Mouse (Mus musculus): ENCODE results near the gene Jak1.
"Not testable (repeated sequence)": the region's sequence is repeated elsewhere in the genome, so short reads cannot be mapped to it uniquely, and the experiment has no call there.

Jak1 gene

DNA sequence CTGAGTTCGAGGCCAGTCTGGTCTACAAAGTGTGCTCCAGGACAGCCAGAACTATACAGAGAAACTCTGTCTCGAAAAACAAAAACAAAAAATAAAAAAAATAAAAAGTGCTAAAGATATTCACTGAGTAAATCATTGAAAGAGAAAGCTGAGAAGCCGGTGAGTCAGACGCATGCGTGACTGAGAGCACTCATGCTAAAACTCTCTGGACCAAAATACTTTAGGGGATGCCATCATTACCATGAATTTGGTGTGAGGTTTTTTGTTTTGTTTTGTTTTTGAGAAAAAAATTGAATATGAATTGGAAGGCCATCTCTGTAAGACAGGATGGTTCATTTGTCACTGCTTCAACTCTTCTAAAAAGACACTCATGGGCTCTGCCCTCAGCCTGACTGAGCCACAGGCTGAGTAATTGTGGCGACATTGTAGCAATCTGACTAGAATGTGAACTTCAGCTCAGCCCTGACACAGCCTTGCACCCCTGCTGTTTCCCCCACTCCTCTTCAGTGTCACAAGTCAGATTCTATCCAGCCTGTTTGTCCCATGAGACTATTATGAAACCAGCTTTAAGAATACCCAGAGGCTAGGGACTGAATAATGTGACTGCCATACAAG, 11.5 kb upstream of the Jak1 start:
- DNase-seq (ENCODE audit: low spot score in 2 of 2): no peak

GRCm38 (mm10) chr4:101275881-101276280, 10.8 kb upstream of the Jak1 start:
- no peak for DNase-seq (ENCODE audit: low spot score in 2 of 2)

- DNase-seq (ENCODE audit: low spot score in 2 of 2): no peak
These were observed 5.7 kb upstream of the Jak1 start for GRCm38 (mm10) chr4:101270734-101271133.

GRCm38 (mm10) chr4:101268506-101268905, 3.4 kb upstream of the Jak1 start:
- not testable (repeated sequence) for DNase-seq (ENCODE audit: low spot score in 2 of 2)

- DNase-seq (ENCODE audit: low spot score in 2 of 2): no peak
These were observed 441 bp upstream of the Jak1 start for GRCm38 (mm10) chr4:101265523-101265922.

DNA sequence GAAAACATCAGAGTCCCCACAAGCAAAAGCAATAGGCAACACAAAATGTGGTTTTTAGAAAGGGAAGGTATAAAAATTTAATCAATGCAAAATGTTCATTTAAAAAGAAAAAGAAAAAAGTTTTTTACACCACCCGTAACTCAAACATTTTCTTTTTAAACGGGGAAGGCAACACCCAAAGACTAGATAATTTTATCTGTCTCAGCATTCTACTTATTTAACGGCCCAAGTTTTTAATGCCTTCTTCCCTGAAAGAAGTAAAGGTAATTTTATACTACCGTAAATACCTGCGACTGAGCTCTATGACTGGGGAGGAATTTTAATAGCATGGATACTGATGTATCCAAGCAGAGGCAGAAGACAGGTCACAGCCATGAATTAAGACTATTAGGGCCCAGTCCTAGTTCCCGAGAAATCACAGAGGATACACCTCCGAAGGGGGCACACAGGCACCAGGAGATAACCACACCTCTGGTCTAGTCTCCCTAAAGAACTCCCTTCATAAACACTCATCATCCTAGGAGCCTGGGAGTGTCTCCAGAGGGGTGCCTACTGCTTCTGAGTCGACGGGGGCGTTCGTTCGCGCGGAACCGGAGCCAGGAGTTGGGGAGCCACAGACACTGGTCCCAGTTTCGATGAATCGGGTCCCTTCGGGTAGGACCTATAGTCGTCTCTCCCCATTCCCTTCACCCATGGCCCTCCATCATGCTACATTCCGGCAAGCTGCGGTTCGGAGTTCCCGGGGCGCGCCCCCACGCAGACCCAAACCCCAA, 928 bp downstream of the Jak1 start:
- DNase-seq (ENCODE audit: low spot score in 2 of 2): no peak

- DNase-seq (ENCODE audit: low spot score in 2 of 2): no peak
These were observed 3.5 kb downstream of the Jak1 start for GRCm38 (mm10) chr4:101261596-101261995.

GRCm38 (mm10) chr4:101260744-101261291, 4.3 kb downstream of the Jak1 start:
- peak; percentile 65 to 68 for DNase-seq (ENCODE audit: low spot score in 2 of 2)

GRCm38 (mm10) chr4:101256526-101257210, 8.4 kb downstream of the Jak1 start:
- no peak for DNase-seq (ENCODE audit: low spot score in 2 of 2)

GRCm38 (mm10) chr4:101254606-101255349, 10.3 kb downstream of the Jak1 start:
- DNase-seq (ENCODE audit: low spot score in 2 of 2): peak; percentile 64 to 69

- peak; percentile 58 to 64 for DNase-seq (ENCODE audit: low spot score in 2 of 2)
These were observed 11.1 kb downstream of the Jak1 start for GRCm38 (mm10) chr4:101254015-101254414.

GRCm38 (mm10) chr4:101252781-101253622, 12.1 kb downstream of the Jak1 start:
- no peak for DNase-seq (ENCODE audit: low spot score in 2 of 2)

DNA sequence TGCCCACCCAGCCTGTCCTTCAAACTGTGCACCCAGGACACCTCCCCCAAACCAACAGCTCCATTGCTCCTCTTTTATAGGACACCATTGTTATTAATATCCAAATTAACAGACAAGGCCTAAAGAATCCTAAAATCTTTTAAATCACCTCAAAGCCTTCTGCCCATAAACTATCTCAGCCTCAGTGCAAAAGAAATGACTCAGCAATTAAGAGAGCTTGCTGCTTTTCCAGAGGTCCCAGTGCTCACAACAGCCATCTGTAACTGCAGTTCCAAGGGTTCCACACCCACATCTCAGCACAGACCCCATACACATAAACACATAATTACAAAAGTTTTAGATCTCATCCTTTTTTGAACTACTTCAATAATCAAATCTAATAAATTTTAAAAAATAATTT, 13.1 kb downstream of the Jak1 start:
- no peak for DNase-seq (ENCODE audit: low spot score in 2 of 2)

- peak in 1 of 2 experiments; percentile 20 for DNase-seq (ENCODE audit: low spot score in 2 of 2)
These were observed 14.9 kb downstream of the Jak1 start for GRCm38 (mm10) chr4:101249977-101250743.

- DNase-seq (ENCODE audit: low spot score in 2 of 2): no peak
These were observed 17.7 kb downstream of the Jak1 start for GRCm38 (mm10) chr4:101247355-101247754.

- DNase-seq (ENCODE audit: low spot score in 2 of 2): no peak
These were observed 18.5 kb downstream of the Jak1 start for GRCm38 (mm10) chr4:101246569-101246968.

DNA sequence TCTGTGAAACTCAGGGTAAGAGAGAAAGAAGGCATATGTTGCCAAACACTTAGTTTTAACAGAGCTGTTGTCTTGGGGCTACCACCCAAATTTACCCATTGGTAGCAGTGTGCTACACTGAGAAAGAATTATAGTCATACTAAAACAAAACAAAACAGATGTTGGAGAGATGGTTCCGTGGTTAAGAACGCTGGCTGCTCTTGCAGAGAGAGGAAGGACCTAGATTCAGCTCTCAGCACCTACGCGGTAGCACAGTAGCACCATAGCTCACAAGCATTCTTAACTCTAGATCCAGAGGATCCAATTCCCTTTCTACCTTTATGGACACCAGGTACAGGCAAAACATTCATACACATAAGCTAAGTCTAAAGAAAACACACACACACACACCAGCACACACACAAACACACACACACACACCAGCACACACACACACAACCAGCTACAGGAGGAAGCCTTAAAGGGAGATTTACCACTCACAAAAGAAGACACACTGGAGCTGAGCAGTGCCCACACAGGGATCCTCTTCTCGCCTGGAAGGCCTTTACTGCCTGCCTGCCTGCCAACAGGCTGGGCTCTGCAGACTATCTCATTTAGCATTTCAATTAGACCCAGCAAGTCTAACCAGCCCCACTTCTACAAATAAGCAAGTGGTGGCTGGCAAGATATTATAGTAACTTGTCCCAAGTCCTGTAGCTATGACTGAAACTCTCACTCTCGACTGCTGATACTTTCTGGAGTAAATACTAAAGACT, 20.6 kb downstream of the Jak1 start:
- peak in 1 of 2 experiments; percentile 22 for DNase-seq (ENCODE audit: low spot score in 2 of 2)

- DNase-seq (ENCODE audit: low spot score in 2 of 2): no peak
These were observed 24.3 kb downstream of the Jak1 start for GRCm38 (mm10) chr4:101240875-101241173.

- DNase-seq (ENCODE audit: low spot score in 2 of 2): no peak
These were observed 24.8 kb downstream of the Jak1 start for GRCm38 (mm10) chr4:101240163-101240874.

All from spleen, postnatal 36 days (tissue).